Mouse (Mus musculus) layer of hippocampus, adult 18-20 months (tissue): ENCODE data around the gene Crybg1. TPM values are rescaled to one million over a fixed set of nuclear protein-coding genes. Genes with fewer than 3 reads are reported as not detected.

Experiments used
- DNase-seq, 2 experiments: peaks; one replicate each; pipeline ENCODE4 v3.0.0; 2022; ENCODE audit warnings: low spot score in 2 of 2
- long read RNA-seq: library from polyadenylated mRNA; stranded (forward); transcript quantifications from one replicate; pipeline ENCODE4 v2.0.0, GENCODE M21; 2021
- total RNA-seq, 2 experiments: library from RNA; stranded (reverse); gene quantifications; 2 replicates each; pipeline ENCODE4 v1.2.3; 2021

Gene Crybg1
- under 1 TPM; 0.43 to 0.59 TPM for total RNA-seq
- long read RNA-seq, full-length matches to known transcripts: 2 of 2 reads
- long read RNA-seq, partial matches to known transcripts: 0 of 2 reads
- long read RNA-seq, other reads (novel, unspliced or antisense): 0 of 2 reads

DNA sequence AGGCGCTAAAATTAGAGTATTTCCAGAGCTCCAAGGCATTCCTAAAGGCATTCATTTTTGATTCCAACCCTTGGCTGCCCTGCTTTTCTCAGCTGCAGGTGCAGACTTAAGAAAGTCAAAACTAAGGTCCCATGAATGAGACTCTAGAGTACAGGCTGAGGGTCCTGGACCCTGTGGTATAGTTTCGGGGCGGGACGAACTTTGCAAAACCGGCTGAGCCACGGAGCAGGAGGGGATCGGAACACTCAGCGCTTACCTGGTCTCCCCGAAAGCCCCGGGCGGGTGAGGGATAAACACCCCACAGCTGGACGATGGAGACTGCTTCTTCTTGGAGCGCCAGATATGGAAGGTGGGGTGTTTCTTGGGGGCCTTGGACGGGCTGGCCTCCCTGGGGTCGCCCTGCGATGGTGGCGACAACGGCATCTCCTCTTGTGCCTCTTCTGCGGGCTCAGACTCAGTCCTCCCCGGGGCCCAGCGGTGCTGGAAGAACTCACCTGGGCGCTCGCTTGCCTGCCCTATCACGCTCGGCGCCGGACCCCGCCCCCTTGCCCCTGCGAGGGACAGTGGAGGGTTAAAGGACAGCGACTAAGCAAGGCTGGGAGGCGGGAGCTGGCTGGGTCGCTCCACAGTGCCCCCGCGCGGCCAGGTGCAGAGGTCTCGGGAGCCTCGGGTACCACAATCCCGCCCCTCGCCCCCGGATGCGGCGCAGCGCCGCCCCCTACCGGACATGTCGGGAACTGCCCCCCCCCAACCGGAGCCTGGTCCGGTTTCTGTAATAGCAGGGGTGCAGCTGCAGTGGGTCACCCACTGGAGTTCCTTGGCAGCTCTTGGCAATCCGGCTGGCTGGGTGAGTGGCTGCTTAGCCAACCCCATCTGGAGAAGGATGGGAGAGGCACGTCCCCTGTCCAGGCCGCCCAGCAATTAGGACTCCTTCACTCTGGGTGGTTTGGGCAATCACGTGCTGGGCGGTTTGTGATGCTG is at the start of gene Crybg1:
Gene Crybg1 (minus strand): TSS at position 517 of the 981 bp plus-strand sequence.
- DNase-seq: peak; percentile 10 to 17

DNA sequence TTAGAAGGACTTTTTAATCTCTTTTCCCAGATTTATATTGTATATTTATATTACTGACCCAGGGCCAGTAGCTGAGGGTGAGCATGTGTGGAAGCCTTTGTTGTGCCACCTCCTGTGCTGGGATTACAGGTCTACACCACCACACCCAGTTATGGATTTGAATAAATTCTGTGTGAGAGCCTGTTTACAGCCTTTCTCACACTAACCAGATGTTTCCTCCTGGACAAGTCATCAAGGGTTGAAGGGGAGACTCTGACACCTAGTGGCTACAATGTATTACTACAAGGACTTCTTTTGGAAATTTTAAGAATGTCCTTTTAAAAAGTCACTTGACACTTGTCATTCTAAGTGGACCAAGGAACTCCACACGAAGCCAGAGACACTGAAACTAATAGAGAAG is 28.7 kb upstream of the Crybg1 start:
- no peak for DNase-seq

DNA sequence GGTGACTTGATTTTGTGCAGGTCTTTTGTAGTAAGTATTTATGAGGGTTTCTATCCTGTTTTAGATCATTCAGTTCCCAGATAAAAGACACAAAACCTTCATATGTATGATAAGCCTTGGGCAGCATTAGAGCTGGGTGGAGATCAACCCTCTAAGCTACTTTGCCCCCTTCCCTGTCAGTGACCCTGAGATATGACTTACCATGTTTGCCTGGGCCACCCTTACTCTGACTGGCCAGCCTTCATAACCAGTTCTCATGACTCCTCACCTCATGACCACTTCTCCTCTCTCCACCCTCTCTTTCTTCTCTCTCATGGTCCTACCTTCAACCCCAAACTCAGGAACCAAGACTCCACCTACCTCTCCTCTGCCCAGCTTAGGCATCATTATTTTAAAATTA is 27.9 kb upstream of the Crybg1 start:
- DNase-seq: no peak

DNA sequence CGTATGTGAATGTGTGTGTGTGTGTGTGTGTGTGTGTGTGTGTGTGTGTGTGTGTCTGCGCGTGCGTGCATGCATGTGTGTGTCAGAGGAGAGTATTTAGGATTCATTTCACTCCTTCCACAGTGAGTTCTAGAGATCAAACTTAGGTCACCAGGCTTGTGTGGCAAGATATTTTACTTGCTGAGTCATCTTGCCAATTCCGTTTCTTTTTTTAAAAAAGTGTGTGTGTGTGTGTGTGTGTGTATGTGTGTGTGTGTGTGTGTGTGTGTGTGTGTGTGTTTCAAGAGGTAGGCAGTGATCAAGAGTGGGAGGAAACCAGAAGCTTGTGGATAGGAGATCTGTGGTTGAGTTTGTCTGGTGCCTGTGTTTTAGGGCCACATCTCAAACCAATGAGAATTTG is 27.5 kb upstream of the Crybg1 start:
- no peak for DNase-seq

DNA sequence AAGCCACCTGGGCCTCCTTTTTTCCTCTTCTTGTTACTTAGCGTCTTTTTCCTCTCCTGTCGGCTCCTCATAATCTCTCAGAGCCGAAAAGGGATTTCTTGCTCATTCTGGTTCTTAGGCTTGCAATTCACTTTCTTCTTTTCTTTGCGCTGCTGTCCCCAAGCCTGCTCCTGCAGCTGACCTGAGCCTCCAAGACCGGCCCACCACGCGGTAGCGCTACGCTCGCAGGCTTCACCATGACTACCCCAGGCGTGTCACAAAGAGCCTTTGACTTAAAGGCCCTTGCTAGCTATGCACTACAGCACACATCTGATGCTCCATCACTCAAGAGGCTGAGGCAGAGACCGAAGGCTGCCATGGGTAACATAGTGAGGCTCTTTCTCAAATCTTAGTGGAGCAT is 21.5 kb upstream of the Crybg1 start:
- DNase-seq: no peak

DNA sequence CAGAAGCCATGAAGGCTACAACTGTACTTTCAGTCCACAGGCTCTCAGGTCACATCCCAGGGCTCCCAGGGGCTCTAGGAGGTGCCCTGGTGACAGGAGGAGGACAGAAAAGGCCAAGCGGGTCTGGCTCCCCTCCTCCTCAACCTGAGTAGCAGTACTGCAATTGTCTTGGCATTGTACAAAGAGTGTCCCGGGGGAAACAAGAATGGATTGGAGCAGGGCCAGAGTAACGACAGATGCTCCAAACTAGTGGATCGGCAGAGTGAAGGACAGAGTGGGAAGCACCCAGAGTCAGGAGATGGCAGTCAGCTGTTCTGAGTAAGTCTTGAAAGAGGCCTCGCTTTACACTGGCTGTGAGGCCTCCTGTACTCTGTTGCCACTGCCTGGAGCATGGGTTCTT is 18.4 kb upstream of the Crybg1 start:
- DNase-seq: peak in 1 of 2 experiments; percentile 28

DNA sequence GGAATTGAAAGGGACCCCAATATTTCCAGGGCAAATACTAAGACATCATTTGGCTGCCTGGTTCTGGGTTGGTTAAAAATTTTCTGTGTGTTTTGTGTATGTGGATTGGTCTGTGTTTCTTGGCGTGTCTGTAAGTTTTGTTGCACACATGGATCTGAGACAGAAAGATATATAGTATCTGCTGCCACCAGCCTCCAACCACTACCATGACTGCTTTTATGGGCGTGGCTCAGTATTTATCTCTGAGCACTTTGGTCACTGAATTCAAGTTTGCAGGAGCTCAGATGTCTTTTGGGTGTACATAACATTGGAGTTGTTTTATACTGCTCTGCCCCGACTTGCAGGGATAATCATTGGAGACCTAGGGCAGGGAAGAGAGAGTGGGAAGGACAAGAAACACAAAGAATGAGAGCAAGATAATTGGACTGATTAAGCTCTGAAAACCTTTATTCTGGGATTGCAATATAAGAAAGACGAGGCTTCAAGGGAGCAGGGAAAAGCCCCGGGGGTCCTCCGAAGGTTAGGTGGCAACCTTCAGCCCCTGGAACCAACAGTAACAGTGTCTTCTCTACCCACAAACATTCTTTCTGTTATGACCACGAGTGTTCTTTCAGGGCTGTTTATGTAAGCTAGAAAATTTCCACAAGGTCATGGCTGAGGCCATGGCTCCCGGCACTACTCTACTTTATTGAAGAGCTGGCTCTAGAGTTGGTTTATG is 15.8 kb upstream of the Crybg1 start:
- DNase-seq: no peak

DNA sequence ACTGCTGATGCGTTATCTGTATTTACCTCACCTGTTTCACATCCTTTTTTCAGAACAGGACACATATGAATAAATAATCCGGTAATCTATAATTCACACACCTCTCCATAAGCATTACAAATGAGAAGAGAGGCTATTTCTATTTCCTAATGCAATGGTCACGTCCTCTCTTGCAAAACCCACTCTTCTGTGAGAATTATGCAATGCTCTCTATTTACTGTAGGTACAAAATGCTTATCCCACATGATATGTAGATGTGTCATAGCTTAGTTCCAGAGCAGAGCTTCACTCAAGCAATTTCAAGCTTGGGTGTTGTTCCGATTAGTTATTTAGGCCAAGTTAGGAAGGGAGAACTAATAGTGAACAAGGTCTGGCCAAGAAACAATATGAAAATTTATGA is 14.4 kb upstream of the Crybg1 start:
- no peak for DNase-seq

DNA sequence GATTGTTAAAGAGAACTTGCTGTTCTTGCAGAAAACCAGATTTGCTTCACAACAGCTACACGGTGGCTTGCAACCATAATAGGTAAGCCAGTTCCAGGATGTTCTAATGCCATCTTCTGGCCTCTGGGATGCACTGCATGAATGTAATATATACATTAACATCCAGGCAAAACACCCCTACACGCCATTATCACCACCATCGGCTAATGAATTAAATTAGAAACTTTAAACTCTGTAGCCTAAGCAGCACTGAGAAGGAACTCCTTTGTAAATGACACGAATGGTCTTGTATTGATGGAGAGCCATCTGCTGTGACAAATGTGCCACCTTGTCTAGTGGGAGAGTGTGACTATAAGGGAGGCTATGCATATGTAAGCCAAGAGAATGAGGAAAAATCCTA is 11.5 kb upstream of the Crybg1 start:
- DNase-seq: peak in 1 of 2 experiments; percentile 55

DNA sequence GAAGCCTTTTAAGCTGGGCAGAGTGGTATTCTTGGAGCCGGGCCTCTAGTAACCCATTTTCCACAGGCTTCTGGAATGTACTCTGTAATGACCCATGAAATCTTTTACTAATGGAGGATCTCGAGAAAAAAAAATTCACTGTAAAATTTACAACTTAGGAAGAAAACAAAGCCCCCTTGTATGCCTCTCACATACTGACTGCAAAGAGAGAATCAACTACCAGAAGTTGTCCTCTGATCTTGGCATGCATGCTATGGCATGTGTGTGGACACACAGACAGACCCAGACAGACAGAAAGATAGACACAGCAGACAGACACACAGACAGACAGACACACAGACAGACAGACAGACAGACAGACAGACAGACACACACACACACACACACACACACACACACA is 8.8 kb upstream of the Crybg1 start:
- no peak for DNase-seq

DNA sequence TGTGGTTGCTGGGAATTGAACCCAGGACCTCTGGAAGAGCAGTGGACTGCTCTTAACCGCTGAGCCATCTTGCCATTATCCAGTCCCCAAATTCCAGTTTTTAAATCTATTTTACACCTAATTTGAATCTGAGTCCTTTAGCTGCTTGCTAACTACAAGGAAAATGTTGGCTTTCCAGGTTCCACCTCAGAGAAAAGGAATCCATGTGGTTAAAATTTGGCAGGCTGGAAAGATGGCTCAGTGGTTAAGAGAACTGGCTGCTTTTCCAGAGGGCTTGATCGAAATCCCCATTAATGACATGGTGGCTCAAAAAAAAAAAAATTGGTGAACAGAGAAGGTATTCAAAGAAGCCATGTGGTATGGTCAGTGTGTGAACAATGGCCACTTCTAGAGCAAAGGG is 1.8 kb upstream of the Crybg1 start:
- DNase-seq: no peak

DNA sequence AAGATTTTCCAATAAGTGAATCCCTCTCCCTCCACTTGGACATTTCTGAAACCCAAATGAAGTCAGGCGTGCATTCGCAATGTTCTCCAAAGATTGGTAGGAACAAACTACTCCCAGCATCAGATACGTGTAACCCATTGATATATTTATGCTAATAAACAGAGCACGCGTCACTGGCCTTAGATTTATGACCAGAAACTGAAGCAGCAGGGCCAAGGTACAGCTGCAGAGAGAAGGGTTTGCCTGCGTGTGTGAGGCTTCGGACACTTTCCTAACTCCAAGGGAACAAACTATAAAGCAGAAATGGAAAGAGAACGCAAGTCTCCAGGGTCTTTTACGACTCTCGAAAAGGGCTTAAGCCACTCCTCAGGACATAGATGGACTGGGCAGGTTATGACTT is 5.3 kb downstream of the Crybg1 start:
- no peak for DNase-seq

DNA sequence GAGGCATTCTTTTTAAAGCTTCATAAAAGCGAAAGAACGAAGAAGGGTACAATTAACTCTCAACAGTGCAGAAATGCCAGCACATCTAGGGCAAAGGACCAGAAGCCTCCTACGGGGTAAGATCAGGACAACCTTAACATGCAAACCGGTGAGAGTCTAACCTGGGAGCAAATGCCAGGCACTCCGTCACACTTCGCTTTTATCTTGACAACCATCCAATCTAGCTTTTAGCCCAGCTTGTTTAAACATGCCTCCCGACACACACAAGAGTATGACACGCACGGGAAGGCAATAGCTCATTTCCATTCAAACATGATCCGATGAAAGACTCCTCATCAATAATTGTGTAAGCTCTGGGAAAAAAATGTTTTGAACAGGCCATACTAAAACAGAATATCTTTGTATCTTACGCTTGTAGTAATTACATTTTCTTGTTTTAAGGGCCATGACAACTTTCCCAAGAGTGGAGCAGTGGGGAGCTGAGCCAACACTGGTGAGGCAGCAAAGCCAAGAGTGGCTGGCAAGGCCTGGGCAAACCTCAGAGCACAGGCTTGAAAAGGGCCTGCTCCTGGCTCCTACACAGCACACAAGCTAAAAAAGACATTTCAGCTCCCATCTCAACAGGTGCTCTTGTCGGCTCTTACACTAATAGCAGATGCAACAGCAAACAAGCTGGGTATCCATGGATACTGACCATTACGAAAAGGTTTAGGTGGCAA is 10.4 kb downstream of the Crybg1 start:
- DNase-seq: no peak

DNA sequence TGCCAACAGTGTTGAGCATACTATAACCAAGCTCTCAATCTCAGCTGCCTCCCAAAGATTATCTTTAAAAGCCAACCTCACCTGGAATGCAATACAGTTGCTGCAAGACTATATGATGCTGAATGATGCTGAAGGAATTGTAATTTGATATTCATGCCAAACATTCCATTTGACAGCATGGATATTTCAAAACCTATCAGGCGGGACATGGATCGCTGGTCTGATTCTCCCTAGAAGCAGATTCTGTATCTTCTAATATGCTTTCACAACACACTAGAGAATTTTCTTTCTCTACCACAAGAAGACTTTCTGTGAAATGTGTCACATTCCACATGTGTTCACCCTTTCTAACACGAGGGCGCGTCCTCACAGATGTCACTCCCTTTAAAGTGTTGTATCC is 22.6 kb downstream of the Crybg1 start:
- DNase-seq: no peak

DNA sequence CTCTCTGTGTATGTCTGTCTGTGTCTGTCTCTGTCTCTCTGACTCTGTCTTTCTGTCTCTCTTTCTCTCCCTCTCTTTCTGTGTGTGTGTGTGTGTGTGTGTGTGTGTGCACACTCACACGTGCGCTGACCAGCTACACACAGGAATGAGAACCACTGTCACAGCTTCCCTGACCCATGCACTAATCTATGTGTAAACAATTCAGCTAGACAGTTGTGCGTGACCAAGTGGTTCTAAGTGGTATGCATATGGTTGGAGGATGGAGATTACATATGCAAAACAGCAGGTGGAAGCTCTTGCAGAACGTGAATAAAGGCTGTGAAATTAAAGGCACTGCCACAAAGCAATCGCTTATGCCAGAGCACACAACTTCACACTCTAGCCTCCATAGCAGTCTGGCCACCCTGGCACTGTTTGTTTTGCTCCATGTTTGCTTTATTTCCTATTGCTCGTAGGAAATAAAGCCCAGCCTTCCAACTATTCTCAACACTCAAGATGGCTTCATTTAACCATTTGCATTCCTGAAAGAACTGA is 24.2 kb downstream of the Crybg1 start:
- no peak for DNase-seq

DNA sequence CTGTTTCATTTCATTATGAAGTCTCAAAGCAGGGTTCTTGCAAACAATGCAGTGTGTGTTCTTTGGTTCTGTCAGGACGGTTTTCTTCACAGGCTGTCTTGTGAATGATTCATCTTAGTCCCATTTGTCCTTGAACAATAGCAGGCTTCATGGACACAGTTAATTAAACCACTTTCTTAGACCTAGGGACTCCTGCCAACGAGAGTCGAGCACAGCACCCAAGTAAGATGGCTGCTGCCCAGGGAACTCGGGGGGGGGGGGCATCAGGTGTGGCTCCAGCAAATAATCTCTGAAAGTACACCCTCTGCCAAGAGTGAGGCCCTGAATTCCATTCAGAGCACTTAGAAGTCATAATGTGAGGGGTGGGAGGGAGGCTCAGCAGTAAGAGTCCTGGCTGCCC is 30.0 kb downstream of the Crybg1 start:
- no peak for DNase-seq

DNA sequence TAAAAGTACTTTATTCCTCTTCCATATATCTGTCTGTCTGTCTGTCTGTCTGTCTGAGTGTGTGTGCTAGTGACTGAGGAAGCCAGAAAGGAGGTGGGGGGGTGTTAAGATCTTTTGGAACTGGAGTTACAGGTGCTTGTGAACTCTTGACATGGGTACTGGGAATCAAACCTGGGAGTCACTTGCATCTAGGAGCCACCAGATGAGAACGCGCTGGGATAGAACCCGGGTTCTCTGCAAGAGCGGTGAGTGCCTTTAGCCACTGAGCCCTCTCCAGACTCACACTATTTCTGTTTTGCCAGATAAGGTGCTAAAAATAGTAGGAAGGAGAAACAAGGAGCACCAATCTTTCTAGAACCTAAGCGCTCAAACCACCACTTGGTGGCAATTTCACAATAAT is 31.9 kb downstream of the Crybg1 start:
- no peak for DNase-seq

DNA sequence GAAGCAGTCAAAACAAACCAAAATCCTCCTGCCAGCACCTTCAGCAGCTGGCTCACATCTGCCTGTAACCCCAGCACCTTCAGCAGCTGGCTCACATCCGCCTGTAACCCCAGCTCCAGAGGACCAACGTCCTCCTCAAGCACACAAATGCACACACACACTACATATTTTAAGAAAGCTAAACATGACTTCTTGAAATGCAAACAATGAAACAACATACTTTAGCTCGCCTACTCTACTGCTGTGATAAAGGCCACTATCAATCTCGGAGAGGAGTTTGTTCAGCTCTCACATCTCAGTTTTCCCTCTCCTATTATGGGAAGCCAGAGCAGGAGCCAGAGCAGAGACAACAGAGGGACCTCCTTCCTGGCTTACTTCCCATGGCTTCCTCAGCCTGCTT is 34.0 kb downstream of the Crybg1 start:
- DNase-seq: no peak

DNA sequence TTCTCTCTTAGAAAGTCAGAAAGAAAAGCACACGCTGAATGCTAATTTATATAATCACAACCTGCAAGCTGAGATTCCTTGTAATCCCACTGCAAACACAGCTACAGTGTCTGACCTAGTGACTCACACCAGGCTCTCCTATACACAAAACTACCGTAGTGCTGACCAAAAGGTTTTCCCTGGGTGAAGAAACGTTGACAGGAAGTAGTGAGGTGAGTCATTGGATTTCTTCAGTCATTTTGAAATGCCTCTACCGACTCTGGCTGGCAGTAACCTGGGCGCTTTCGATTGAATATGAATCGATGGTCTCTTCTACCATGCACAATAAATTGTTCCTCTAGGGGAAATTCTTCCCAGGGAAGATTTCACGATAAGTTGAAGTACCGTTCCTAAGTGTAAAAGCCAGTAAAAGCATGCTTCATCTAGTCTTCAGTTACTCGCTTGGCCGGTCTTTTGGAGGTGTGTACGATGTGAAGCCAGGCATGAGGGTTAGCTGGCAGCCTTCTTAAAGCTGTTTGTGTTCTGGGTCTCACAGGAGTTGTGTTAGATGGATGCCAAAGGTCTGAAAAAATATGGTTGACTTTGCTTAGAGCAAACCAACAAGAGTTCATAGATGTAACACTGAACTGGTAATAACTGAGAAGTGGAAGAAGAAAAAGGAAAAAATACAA is 36.5 kb downstream of the Crybg1 start:
- DNase-seq: no peak

DNA sequence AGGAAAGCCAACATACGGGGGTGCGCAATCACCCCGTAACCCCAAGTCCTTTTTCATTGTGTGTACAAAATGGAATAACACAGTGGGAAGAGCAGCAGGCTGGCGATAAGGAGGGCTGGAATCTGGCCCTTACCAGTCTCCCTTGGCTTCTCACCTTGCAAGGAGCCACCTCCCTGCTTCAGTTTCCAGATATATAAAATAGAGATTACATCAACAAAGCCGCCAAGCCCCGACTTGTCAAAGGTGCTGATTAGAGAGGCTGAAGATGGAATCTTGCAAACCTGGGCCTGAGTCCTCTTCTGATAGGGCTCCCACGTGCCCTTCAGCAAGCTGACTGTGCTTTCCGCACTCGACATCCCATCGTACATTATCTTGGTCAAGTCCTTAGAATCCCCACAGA is 37.5 kb downstream of the Crybg1 start:
- DNase-seq: no peak

DNA sequence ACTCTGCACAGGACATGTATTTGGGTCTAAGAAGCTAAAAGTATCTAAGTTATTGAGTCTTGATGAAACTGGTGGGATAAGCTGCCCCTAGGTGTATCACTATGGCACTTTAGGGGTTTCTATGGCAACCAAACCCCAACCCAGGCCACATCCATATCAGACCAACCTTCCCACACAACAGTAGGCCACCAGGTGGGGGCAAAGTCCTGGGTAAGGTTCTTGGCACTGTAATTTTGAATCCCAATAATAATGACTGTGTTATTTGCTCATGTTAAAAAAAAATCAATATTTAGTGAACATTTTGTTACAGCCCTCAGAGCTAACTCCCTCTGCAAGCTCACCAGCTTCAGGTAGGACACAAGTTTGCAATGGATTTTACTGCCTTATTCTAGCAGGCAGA is 38.2 kb downstream of the Crybg1 start:
- no peak for DNase-seq
